Mouse (Mus musculus) olfactory bulb, adult 2 months (tissue): ENCODE measurements around the gene Znhit2.

ENCODE experiments used
- CTCF ChIP-seq: fragments of 200-500 bp; IDR thresholded peaks from 2 replicates; pipeline ENCODE4 v1.5.1; 2012; ENCODE audit warnings: low read depth, mild to moderate bottlenecking, low read length, moderate library complexity; ENCODE audit not compliant: insufficient read depth
- POLR2A ChIP-seq: fragments of 200-500 bp; IDR thresholded peaks from 2 replicates; pipeline ENCODE4 v1.6.1; 2012; ENCODE audit warnings: mild to moderate bottlenecking, low read depth, low read length, moderate library complexity; ENCODE audit not compliant: insufficient read depth

DNA sequence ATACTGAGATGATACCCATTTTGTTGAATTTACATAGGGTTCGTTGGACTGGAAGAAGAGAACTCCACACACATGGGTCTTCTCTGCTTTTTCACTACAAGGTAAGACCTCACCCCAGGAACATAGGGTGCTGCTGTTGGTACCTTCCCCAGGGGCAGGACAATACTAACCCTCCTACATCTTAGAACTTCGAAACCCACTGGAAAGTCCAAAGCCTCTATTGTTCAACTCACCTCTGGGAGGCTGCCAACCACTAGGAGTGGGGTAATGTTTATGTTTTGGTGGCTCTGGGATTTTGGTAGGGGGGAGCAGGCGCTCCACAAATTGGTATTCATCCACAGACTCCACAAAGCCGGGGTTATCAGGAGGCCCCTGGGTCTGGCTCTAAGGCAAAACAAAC is 4.3 kb upstream of the Znhit2 start:
- no peak for TF ChIP-seq POLR2A
- no peak for TF ChIP-seq CTCF
